Mouse (Mus musculus) MEL (cell line): Measurements from ENCODE around the gene Tada2a. TPM values are rescaled to one million over a fixed set of nuclear protein-coding genes. Genes with fewer than 3 reads are reported as not detected.

ENCODE experiments used
- DNase-seq: peaks from one replicate; pipeline ENCODE4 v3.0.0; 2011; ENCODE audit warnings: low read depth, low spot score
- H3K27ac ChIP-seq: 2 replicates; pipeline ENCODE4 v1.5.1; 2012; ENCODE audit warnings: low read depth, mild to moderate bottlenecking, control low read depth, low read length, moderate library complexity; ENCODE audit not compliant: control insufficient read depth
- H3K27me3 ChIP-seq, 2 experiments: fragments of 150-350 bp in 1 of 2; sonication (generic) in 1 of 2; 2 replicates each; pipeline ENCODE4 v1.6.1; 2012; ENCODE audit warnings: low read length in 2 of 2, mild to moderate bottlenecking in 2 of 2, improper control_type of control experiment in 1 of 2, moderate library complexity in 1 of 2; ENCODE audit not compliant: insufficient read depth in 2 of 2, control insufficient read depth in 1 of 2
- H3K36me3 ChIP-seq, 2 experiments: 2 replicates each; pipeline ENCODE4 v1.6.1; 2012 to 2014; ENCODE audit warnings: low read length in 2 of 2, improper control_type of control experiment in 1 of 2, inconsistent platforms in 1 of 2, mild to moderate bottlenecking in 1 of 2; ENCODE audit not compliant: insufficient read depth in 2 of 2, control insufficient read depth in 1 of 2
- H3K4me1 ChIP-seq, 2 experiments: fragments of 150-350 bp in 1 of 2; sonication (generic) in 1 of 2; 2 replicates each; pipeline ENCODE4 v1.6.1; 2012; ENCODE audit warnings: low read length in 2 of 2, improper control_type of control experiment in 1 of 2, mild to moderate bottlenecking in 1 of 2; ENCODE audit not compliant: insufficient read depth in 2 of 2, control insufficient read depth in 1 of 2
- H3K4me3 ChIP-seq, 2 experiments: fragments of 150-350 bp in 1 of 2; sonication (generic) in 1 of 2; 2 replicates each; pipeline ENCODE4 v1.5.1; 2012; ENCODE audit warnings: low read depth in 2 of 2, low read length in 2 of 2, mild to moderate bottlenecking in 2 of 2, moderate library complexity in 2 of 2, control low read depth in 1 of 2, improper control_type of control experiment in 1 of 2; ENCODE audit not compliant: control insufficient read depth in 1 of 2, insufficient read depth in 1 of 2
- H3K79me2 ChIP-seq: 2 replicates; pipeline ENCODE4 v1.6.1; 2012; ENCODE audit warnings: mild to moderate bottlenecking, low read length, moderate library complexity; ENCODE audit not compliant: control insufficient read depth, poor library complexity, insufficient read depth
- H3K9ac ChIP-seq: 2 replicates; pipeline ENCODE4 v1.6.1; 2012; ENCODE audit warnings: low read depth, mild to moderate bottlenecking, control low read depth, low read length, moderate library complexity; ENCODE audit not compliant: control insufficient read depth, poor library complexity, severe bottlenecking
- H3K9me3 ChIP-seq: fragments of 150-350 bp; sonication (generic); replicated peaks from 2 replicates; pipeline ENCODE4 v1.6.1; 2012; ENCODE audit warnings: mild to moderate bottlenecking, low read length, improper control_type of control experiment, moderate library complexity; ENCODE audit not compliant: insufficient read depth
- CTCF ChIP-seq, 3 experiments: IDR thresholded peaks in 2 of 3; conservative IDR thresholded peaks in 1 of 3; 2 replicates each; pipeline ENCODE4 v1.5.1; 2011 to 2012; ENCODE audit warnings: low read length in 3 of 3, low read depth in 2 of 3, mild to moderate bottlenecking in 2 of 3, improper control_type of control experiment in 1 of 3, inconsistent platforms in 1 of 3, mixed read lengths in 1 of 3, moderate library complexity in 1 of 3; ENCODE audit not compliant: control insufficient read depth in 1 of 3, insufficient read depth in 1 of 3, poor library complexity in 1 of 3, severe bottlenecking in 1 of 3
- E2F4 ChIP-seq: IDR thresholded peaks from 2 replicates; pipeline ENCODE4 v1.6.1; 2011; ENCODE audit warnings: low read depth, low read length, improper control_type of control experiment, borderline replicate concordance
- EP300 ChIP-seq, 2 experiments: IDR thresholded peaks; 2 replicates each; pipeline ENCODE4 v1.6.1; 2011; ENCODE audit warnings: improper control_type of control experiment in 2 of 2, low read length in 2 of 2, low read depth in 1 of 2, mild to moderate bottlenecking in 1 of 2
- ETS1 ChIP-seq: IDR thresholded peaks from 2 replicates; pipeline ENCODE4 v1.6.1; 2012; ENCODE audit warnings: low read depth, mild to moderate bottlenecking, inconsistent platforms, low read length, improper control_type of control experiment, moderate library complexity
- GABPA ChIP-seq: IDR thresholded peaks from 2 replicates; pipeline ENCODE4 v1.6.1; 2012; ENCODE audit warnings: low read depth, mild to moderate bottlenecking, inconsistent platforms, low read length, improper control_type of control experiment, moderate library complexity
- HCFC1 ChIP-seq: IDR thresholded peaks from 2 replicates; pipeline ENCODE4 v1.6.1; 2012; ENCODE audit warnings: low read depth, mild to moderate bottlenecking, inconsistent platforms, low read length, improper control_type of control experiment, moderate library complexity
- KAT2A ChIP-seq: conservative IDR thresholded peaks from 2 replicates; pipeline ENCODE4 v1.6.1; 2012; ENCODE audit warnings: low read depth, low read length, improper control_type of control experiment, inconsistent platforms
- MAFK ChIP-seq: IDR thresholded peaks from 2 replicates; pipeline ENCODE4 v1.6.1; 2011; ENCODE audit warnings: low read depth, mild to moderate bottlenecking, low read length, improper control_type of control experiment, borderline replicate concordance
- MAX ChIP-seq: IDR thresholded peaks from 2 replicates; pipeline ENCODE4 v1.6.1; 2011; ENCODE audit warnings: low read length, improper control_type of control experiment
- MAZ ChIP-seq: IDR thresholded peaks from 2 replicates; pipeline ENCODE4 v1.6.1; 2012; ENCODE audit warnings: low read depth, mild to moderate bottlenecking, inconsistent platforms, low read length, improper control_type of control experiment
- MXI1 ChIP-seq: IDR thresholded peaks from 2 replicates; pipeline ENCODE4 v1.6.1; 2011; ENCODE audit warnings: mild to moderate bottlenecking, low read depth, low read length, improper control_type of control experiment
- MYB ChIP-seq: IDR thresholded peaks from 2 replicates; pipeline ENCODE4 v1.6.1; 2011; ENCODE audit warnings: mild to moderate bottlenecking, low read depth, low read length, improper control_type of control experiment
- MYC ChIP-seq: IDR thresholded peaks from 2 replicates; pipeline ENCODE4 v1.6.1; 2011; ENCODE audit warnings: low read depth, mild to moderate bottlenecking, low read length, improper control_type of control experiment, moderate library complexity
- NRF1 ChIP-seq: IDR thresholded peaks from 2 replicates; pipeline ENCODE4 v1.6.1; 2014; ENCODE audit warnings: low read depth, mild to moderate bottlenecking, inconsistent platforms, low read length, improper control_type of control experiment, moderate library complexity; ENCODE audit not compliant: poor library complexity, insufficient read depth, severe bottlenecking
- POLR2AphosphoS2 ChIP-seq: IDR thresholded peaks from 2 replicates; pipeline ENCODE4 v1.6.1; 2011; ENCODE audit warnings: low read length, improper control_type of control experiment
- RAD21 ChIP-seq: IDR thresholded peaks from 2 replicates; pipeline ENCODE4 v1.6.1; 2011; ENCODE audit warnings: mild to moderate bottlenecking, low read depth, low read length, improper control_type of control experiment
- RCOR1 ChIP-seq: IDR thresholded peaks from 2 replicates; pipeline ENCODE4 v1.6.1; 2012; ENCODE audit warnings: low read depth, mild to moderate bottlenecking, inconsistent platforms, low read length, improper control_type of control experiment
- SIN3A ChIP-seq: IDR thresholded peaks from 2 replicates; pipeline ENCODE4 v1.6.1; 2012; ENCODE audit warnings: low read length, improper control_type of control experiment, inconsistent platforms
- TAL1 ChIP-seq: IDR thresholded peaks from 2 replicates; pipeline ENCODE4 v1.6.1; 2012; ENCODE audit warnings: mild to moderate bottlenecking, inconsistent platforms, low read length, moderate library complexity, mixed read lengths
- TBP ChIP-seq: IDR thresholded peaks from 2 replicates; pipeline ENCODE4 v1.8.0; 2011; ENCODE audit warnings: low read depth, low read length, improper control_type of control experiment
- USF2 ChIP-seq, 2 experiments: IDR thresholded peaks; 2 replicates each; pipeline ENCODE4 v1.6.1; 2011 to 2012; ENCODE audit warnings: improper control_type of control experiment in 2 of 2, low read length in 2 of 2, borderline replicate concordance in 1 of 2, inconsistent platforms in 1 of 2, low read depth in 1 of 2, mild to moderate bottlenecking in 1 of 2; ENCODE audit not compliant: insufficient read depth in 1 of 2
- ZMIZ1 ChIP-seq: IDR thresholded peaks from 2 replicates; pipeline ENCODE4 v1.6.1; 2012; ENCODE audit warnings: low read depth, mild to moderate bottlenecking, inconsistent platforms, low read length, improper control_type of control experiment, moderate library complexity
- polyA plus RNA-seq, 2 experiments: library from polyadenylated mRNA; stranded (reverse) in 1 of 2; unstranded in 1 of 2; fragments of >175 nt in 1 of 2; fragments of >200 nt in 1 of 2; gene quantifications; 2 replicates each; pipeline versions ENCODE4 v1.2.1 to v1.2.4; 2012; ENCODE audit warnings: low replicate concordance in 2 of 2, low read depth in 1 of 2; ENCODE audit not compliant: insufficient read length in 2 of 2, insufficient read depth in 1 of 2, missing spikeins in 1 of 2
- total RNA-seq: library from RNA; depleted of rRNA; stranded (reverse); fragments of 300-350 nt; gene quantifications from 2 replicates; pipeline ENCODE4 v1.2.3, GENCODE M21; 2012

The Tada2a gene
- total and polyA plus RNA-seq, 3 experiments, result 35.9 to 37.8 TPM; not detected in 1

DNA sequence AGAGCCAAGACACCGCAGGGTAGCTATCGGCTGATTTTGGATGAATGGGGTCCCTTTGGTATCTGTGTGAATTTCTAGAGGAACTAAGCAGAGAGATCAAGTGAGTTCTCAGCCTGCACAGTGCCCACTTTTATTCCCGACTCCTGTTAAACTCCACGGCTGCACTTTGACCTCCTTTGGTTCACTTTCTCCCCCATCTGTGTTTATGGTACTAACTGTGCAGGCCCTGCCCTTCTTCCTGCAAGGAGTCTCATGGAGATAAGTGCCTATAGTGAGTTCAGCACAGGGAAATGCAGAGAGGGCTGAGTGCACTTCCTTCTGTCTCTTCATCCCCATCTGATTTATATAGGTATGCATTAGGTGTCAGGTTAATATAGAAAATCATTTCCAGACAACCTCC lies 35.2 kb upstream of the Tada2a start:
- Histone ChIP-seq H3K79me2 (no peaks in the 10 kb centered on the region), H3K36me3 (peaks cover 0 to 4% of the 10 kb centered on the region in 2 experiments; a peak in 2 of 4 replicates), H3K4me1 (peaks cover 0 to 4% of the 10 kb centered on the region in 2 experiments; a peak in 2 of 4 replicates), H3K9me3 (no peaks in the 10 kb centered on the region), H3K27me3 (peaks cover 0 to 2% of the 10 kb centered on the region in 2 experiments; a peak in 1 of 4 replicates), H3K27ac (no peak overlapping the region), H3K4me3 (no peak overlapping the region), H3K9ac (no peak overlapping the region)
- no peak for DNase-seq
- no peak for TF ChIP-seq GABPA
- no peak for TF ChIP-seq RCOR1
- TF ChIP-seq MAX, result no peak
- TF ChIP-seq POLR2AphosphoS2, result no peak
- no peak for TF ChIP-seq RAD21
- TF ChIP-seq MYB, result no peak
- no peak for TF ChIP-seq MYC
- TF ChIP-seq ETS1, result no peak
- TF ChIP-seq TAL1, result no peak
- TF ChIP-seq NRF1, result no peak
- TF ChIP-seq ZMIZ1, result no peak
- no peak for TF ChIP-seq KAT2A
- no peak for TF ChIP-seq SIN3A
- TF ChIP-seq MAFK, result no peak
- TF ChIP-seq CTCF (IDR thresholded peaks at IDR 0.05 in 2 of 3, conservative IDR thresholded peaks at IDR 0.05 in 1 of 3; ENCODE audit: control insufficient read depth in 1 of 3, insufficient read depth in 1 of 3, low read depth in 2 of 3, low read length in 3 of 3, poor library complexity in 1 of 3, severe bottlenecking in 1 of 3), result no peak
- TF ChIP-seq EP300 (IDR thresholded peaks at IDR 0.05; ENCODE audit: low read depth in 1 of 2, low read length in 2 of 2), result no peak
- TF ChIP-seq MXI1, result no peak

DNA sequence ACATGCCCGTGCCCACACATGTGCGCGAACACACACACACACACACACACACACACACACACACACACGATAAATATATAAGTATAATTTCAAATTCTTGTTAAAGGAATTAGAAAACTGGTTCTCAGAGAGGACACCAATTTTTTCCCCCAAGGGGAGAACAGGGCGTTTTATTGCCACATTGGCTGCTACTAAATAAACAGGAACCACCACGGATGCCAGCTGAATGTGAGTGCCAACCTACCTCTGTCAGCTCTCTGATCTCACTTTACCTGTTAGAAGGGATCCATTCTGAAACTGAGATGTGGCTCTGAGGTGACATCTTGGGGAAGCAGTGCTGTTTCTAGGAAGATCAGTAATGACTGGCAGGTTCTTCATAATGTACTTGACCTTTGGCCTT lies 34.7 kb upstream of the Tada2a start:
- Histone ChIP-seq H3K9ac (no peak overlapping the region), H3K79me2 (no peaks in the 10 kb centered on the region), H3K27me3 (peaks cover 0 to 2% of the 10 kb centered on the region in 2 experiments; a peak in 1 of 4 replicates), H3K4me3 (no peak overlapping the region), H3K27ac (no peak overlapping the region), H3K9me3 (no peaks in the 10 kb centered on the region), H3K36me3 (no peaks in the 10 kb centered on the region; a peak in 1 of 4 replicates), H3K4me1 (peaks cover 0 to under 1% of the 10 kb centered on the region in 2 experiments; a peak in 2 of 4 replicates)
- no peak for DNase-seq
- TF ChIP-seq ZMIZ1, result no peak
- TF ChIP-seq RAD21, result no peak
- TF ChIP-seq MAFK, result no peak
- no peak for TF ChIP-seq MAZ
- no peak for TF ChIP-seq TBP
- TF ChIP-seq USF2 (IDR thresholded peaks at IDR 0.05; ENCODE audit: borderline replicate concordance in 1 of 2, insufficient read depth in 1 of 2, low read depth in 1 of 2, low read length in 2 of 2), result no peak
- TF ChIP-seq HCFC1, result no peak
- TF ChIP-seq E2F4, result no peak
- no peak for TF ChIP-seq KAT2A
- TF ChIP-seq GABPA, result no peak
- TF ChIP-seq MYC, result no peak
- TF ChIP-seq MYB, result no peak
- TF ChIP-seq, all 39 proteins: peak for 0
